Mouse (Mus musculus) cerebellum, adult (tissue): ENCODE results near the gene Cip2a.
A peak's percentile ranks its signal among the peaks of the same experiment; 100 is the strongest.

Experiments
- ATAC-seq: cut with Nextera tagmentation; 2 replicates; pipeline ENCODE4 v1.9.2; 2017; ENCODE audit warnings: mild to moderate bottlenecking, moderate library complexity, mixed read lengths; ENCODE audit not compliant: insufficient number of reproducible peaks, low FRiP score, low TSS enrichment

Gene Cip2a

GRCm38 (mm10) chr16:48993559-48994342, at the start of gene Cip2a, which contains the start of gene Dzip3:
Gene Cip2a, plus strand, starts transcription at chr16:48994185.
Gene Dzip3, minus strand, starts transcription at chr16:48994165.
- peak; percentile 92 for ATAC-seq

GRCm38 (mm10) chr16:48972996-48973395, 21.0 kb upstream of the Cip2a start:
- no peak for ATAC-seq

GRCm38 (mm10) chr16:48973548-48973947, 20.4 kb upstream of the Cip2a start:
- ATAC-seq: no peak

GRCm38 (mm10) chr16:48979965-48980364, 14.0 kb upstream of the Cip2a start:
- ATAC-seq: no peak

DNA sequence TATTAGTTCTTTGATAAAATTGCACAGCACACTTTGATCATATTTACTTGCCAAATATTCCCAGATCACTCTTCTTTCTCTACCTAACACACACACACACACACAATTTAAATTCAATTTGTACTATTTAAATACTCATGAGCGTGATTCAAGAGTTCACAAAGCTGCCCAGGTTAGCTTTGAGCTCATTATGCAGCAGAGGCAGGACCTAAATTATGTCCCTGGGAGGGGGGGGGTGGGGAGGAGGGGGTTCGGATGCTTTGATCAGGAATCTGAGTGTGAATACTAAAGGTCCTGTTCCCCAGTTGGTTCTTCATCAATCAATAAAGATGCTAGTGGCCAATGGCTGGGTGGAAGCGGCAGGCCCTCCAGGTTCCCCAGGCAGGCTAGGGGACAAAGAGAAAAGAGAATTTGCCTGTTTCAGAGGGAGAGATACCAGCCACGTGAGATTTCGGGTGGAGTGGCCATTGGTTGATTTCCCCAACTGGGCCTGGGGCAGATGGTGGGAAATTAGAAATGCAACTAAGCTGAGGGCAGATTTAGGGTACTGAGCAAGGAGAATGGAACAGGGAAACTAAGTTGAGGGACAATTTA, 8.9 kb upstream of the Cip2a start:
- no peak for ATAC-seq

DNA sequence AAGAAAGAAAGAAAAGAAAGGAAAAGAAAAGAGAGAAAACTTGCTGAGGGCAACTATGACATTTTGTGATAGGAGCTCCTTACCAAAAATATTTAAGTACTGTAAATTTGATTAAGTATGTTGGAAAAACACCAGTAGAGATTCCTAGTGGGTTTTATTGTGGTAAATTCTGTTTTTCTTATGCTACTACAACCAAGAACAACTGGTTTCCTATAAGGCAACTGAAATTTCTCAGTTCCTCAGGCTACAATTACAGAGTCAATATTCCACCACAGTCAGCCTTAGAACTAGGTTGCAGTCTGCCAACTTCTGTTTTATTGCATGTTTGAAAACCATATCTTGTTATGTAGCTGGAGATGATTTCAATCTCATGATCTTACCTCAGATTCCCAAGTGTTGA, 4.3 kb upstream of the Cip2a start:
- no peak for ATAC-seq

DNA sequence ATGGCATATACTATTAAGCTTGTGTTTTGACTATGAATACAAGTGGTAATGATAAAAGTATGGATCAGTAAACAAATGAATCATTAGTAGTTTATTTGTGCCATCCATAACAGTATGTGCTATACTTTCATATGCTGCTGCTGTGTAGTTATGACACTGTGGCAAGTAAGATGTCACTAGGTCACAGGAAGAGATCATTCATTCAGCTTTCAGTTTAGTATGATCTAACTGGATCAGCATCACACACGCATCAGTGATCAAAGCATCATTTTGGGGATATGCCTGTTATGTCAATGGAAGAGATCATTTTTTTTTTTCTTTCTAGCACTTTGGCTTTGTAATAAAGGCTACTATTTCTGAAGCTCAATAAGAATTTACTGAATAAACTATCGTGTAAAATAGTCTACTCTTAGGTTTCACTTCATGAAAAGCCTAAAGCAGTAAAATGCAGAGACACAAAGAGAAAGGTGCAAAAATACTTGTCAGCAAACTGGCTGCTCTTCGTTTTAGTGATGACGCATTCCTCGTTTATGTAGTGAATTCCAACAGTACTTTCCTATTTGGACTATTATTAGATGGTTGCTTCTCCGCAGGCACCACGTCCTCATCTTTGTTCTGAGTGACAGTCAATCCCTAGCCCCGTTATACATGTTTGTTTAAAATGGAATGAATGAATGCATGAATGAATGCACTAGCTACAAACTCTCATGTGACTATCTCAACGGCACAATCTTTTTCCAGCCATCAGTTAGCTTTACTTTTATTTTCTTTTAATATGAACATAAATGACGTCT, 1.4 kb upstream of the Cip2a start:
- no peak for ATAC-seq

DNA sequence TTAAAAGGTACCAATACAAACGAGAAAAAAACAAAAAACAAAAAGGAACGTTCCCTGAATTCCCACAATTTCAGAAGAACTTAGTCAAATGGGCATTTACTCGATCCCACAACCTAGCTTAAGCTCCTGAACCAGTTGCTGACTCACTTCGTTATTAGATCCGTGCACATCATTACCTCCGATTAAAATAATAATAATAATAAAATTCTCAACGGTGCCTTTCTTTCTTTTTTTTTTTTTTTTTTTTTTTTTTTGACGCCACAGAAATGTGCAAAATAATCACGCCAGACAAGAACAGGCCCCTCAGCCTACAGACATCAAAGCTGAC, 790 bp upstream of the Cip2a start:
- ATAC-seq: no peak

DNA sequence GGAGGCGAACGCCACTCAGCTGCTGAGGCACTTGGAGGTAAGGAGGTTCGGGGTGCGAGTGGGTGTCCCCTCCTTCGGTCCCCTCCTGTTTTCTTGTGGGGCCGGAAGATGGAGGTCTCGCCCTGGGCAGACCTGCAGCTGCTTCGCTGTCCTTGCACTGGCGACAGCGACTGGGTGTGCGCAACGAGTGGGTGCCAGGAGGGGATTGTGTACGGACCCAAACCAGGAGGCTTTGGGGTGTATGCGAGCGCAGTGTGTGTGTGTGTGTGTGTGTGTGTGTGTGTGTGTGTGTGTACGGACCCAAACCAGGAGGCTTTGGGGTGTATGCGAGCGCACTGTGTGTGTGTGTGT, 333 bp downstream of the Cip2a start:
- ATAC-seq: no peak; the same call in 1 of the 2 replicates

- no peak for ATAC-seq
These were observed 10.2 kb downstream of the Cip2a start for GRCm38 (mm10) chr16:49004151-49004550.

DNA sequence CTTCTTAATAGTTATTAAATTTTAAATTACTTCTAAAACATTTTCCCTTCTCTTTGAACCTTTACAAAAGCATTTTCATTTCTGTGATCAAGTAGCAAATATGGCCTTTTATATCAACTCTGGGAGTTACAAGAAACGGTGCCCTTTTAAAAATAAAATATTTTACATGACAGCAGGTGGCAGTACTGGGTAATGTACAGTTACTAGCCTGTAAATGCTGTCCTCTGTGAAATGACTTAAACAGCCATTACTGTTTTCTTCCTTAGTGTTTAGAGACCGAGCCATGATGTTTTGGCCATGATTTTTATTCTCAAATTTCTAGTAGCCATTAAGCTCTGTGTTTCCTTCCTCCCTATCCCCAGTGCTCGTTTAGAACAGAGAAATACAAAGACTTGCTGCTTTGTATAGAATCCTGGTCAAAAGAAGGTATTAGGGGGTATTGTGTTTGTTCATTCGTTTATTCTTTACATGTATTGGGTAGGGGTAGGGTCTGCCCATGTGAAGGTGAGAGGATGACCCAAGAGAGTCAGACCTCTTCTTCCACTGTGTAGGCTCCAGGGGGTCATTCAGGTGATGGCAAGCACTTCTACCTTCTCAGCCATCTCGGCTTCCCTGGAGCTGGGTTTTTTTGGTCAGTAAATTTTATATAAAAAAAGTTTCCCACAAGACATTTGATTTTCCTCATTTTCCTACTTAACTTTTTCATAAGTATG, 22.8 kb downstream of the Cip2a start:
- no peak for ATAC-seq

- no peak for ATAC-seq
These were observed 41.9 kb downstream of the Cip2a start for GRCm38 (mm10) chr16:49035852-49036251.

DNA sequence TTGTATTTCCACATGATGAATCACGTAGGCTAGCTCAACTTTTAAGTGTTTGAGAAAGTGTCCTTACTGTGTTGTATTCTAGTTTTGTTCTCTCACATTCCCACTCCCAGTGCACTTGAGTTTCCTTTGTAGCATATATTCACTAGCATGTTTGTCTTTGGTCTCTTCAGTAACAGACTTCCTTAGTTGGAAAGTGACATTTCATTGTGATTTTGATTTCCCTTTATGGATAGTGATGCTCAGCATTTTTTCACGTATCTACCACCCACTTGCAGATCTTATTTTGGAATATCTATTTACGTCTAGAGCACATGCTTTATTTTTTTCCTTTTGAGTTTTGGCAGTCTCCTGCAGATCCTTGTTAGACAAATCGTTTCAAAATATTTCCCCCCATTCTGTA, 43.8 kb downstream of the Cip2a start:
- no peak for ATAC-seq

DNA sequence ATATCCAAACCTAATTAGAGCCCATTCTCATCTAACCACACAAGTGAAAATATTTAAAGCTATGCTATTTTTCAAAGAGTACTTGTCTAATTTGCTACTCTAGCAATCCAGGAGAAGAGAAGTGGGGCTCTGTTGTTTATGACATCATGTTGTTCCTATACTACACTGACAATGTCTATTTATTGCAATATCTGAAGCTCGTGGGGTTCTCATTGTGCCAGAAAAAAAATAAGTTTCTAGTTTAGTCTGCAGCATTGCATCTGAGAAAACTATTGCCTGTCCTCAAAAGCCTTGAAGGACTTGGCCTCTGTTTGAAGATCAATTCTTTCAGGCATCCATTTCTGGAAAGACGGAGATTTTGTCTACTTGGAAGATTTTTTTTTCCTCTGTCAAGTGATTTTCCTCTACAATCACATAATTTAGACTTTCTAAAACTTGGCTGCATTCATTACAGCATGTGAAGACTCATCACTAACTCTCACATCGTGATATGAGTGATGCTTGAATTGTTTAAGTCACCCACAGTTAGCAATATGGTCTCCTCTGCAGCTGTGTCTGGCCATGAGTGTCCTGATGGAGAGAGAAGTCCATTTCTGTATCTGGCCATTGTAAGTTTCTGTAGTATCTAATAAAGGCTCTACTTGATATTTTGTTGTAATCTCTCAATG, 46.7 kb downstream of the Cip2a start:
- no peak for ATAC-seq

DNA sequence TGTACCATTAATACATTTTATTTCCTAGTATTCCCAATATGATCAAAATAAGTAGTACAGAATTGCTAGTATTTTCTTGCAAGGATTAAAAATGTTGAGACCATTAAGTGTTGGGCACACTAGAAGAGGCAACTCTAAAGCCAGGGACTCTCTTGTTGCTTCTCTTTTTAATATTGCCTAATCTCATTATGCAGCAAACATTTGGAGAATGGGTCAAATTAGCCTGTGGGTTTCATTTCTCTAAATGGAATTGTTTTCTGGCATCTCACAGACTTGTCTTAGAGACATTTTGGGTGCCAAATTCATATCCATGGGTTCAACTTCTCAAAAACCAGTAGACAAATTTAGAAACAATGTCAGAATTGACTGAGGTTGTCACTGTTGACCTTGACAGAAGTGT, 55.2 kb downstream of the Cip2a start:
- ATAC-seq: no peak

DNA sequence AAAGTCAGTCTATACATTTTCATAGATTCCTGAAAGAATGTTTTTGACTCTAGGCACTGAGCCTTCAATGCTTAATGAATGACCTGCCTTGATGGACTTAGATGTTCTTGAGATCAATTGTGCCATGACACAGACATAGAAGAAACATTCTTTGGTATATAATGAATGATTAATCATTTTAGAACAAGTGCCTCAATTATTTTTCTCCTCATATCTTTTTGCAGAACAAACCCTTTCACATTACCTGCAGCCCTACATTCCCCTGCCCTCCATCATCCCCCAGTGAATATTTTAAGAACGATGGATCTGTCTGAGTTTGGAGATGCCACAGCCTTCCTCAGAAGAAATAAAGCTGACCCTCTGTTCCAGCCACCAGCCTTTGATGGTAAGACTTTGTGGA, 63.2 kb downstream of the Cip2a start, which contains the start of gene Myh15:
TSS of gene Myh15 (plus strand) at position 301 of the 400 bp plus-strand sequence.
- no peak for ATAC-seq
